Mouse (Mus musculus) spleen, embryonic (tissue): ENCODE data around the gene Prnd.

Experiments
- CTCF ChIA-PET: fragments of 350-600 bp; sonication (Branson Sonifier 250); formaldehyde crosslinking; loops from one replicate; lab custom pipeline; 2022; lab: Charles Lee

Gene Prnd

DNA sequence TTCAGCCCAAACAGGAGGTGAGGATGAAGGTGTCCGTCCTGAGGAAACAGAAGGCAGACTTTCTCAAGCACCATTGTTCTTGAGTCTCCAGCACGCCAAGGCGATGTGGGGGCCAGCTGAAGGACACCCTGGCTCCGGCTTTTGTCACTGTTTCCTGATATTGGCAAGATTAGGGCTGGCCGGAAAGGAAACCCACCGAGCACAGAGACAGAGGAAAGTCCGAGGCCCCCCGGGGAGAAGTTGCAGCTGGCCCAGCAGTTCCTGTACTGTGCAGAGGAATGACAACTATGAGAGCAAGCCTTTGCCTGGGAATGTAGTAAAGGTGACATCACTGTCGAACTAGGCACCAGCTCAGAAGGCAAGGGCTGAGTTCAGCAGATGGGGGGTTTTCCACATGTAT, 30.2 kb downstream of the Prnd start:
- CTCF ChIA-PET = no interaction called here

DNA sequence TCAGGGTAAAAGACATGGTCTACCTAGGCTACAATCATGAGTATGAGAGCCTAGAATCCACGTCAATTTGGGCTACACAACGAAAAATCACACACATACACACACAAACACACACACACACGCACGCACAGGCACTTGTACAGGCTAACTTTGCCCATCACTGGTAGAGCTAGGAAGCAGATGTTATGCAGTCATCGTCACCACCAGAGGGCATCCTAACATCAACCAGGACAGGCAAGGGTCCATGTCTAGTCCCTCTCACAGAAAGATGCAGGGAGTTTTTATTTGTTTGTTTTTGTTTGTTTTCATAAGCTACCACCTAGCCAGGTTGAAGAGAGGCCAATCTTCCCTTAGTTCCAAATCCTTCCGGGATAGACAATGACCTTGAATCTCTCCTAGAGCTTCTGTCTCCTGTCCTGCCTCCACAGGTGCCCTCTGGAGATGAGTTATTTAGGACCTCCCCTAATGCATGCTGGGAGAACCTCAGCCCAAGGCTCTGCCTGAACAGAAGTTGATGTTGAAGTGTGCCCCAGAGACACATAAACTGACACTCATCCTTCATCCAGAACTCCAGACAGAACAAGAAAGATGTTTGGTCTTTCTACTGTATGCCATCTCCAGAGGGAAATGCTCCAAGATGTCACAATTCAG, 32.0 kb downstream of the Prnd start:
- CTCF ChIA-PET = interaction anchor here (0.7 to 2.2 kb wide), 6 partner anchors 70 to 259 kb away, joined by 3 to 10 read pairs (median 3); no protein-coding TSS in a partner anchor

DNA sequence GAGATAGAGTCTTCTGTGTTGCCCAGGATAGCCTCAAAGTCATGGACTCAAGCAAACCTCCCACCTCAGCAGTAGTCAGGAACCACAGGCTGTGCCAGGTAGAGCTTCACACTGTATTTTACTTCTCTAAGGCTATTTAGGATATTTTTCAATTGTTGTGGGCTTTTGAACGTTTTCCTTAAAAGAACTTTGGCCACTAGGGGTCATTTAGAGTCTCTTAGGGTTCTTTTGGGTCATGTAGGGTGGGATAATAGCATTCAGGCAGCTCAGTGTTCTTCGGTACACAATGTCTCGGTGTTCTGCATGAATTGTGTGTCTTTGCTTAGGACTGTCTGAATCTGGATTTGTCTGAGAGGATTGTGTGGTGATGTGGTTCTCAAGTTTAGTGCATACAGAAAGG, 37.3 kb downstream of the Prnd start:
- CTCF ChIA-PET = no interaction called here

DNA sequence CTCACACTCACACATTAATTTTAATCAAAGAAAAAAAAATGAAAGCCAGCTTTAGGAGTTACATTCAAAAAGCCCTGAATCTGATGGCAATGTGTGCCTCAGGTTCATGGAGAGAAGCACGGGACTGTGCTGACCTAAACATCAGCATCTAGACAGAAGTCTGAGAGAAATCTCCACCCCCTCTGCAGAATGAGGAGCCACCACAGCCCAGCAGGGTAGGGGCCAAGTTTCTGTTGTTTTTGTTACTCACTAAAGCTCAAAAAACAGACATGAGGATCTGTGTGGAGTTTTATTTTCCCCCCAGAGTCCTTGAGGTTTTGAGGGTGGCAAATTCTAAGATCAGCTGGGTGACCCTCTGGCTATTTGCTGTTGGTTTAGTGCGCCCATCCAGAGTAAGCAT, 37.9 kb downstream of the Prnd start:
- CTCF ChIA-PET = interaction anchor here (0.7 kb wide), 1 partner anchor 1032 kb away, joined by 3 read pairs; no protein-coding TSS in a partner anchor

DNA sequence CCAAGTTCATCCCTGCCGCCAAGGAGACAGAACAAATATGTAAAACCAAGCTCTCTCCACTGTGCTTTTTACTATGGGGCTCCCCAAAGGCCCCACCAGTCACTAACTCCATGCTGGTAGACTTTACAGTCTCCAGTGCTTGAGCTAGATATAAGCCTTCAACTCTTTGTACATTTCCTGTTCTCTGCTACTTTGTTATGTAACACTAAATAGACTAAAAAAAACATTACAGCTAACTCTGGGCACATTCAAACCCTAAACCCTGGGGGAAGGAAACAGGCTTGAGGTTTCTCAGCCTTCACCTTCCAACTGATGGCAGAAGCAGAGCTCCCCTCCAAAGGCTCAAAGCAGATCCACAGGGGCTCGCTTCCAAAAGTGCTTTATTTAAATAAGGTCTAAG, 41.8 kb downstream of the Prnd start:
- CTCF ChIA-PET = no interaction called here

DNA sequence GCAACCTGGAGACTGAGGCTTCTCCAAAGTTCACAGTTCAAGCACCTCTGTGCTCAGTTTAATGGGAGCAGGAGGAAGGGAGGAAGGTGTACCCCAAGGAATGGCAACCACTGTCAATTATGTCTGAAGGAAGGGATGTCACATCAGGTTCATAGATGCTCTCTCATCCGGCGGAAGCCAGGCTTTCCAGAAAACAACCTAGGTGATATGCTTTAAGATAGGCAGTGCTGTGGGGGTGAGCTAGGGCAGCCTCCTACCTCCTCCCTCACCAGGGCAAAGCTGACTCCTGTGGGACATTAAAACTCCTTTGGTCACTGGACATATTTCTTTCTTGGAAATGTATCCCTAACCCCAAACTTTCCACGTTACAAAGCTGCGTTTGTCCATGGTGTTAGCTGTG, 42.5 kb downstream of the Prnd start:
- CTCF ChIA-PET = no interaction called here

DNA sequence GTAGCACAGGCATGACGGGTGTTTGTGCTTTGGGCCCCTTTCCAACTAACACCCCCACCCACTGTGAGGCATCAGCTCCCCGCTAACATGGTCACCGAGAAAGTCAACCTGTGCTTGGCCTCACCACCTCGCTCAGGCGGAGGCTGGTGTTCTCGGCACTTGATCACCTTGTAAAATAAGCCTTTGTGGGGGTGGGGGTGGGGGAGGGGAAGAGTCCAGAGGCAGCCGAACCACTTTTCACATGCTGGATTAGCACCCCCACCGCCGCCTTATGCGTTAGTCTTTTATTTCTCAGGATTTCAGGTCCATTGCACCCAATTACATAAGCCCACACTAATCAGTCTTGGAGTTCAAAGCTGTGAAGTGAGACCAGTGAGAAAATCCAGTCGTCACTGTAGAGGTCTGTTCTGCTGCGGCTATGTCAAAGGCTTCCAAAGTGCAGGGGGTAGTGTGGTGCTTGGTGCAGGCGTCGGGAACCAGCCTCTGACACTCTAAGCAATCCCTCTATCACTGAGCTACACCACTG, 43.0 kb downstream of the Prnd start:
- CTCF ChIA-PET = interaction anchor here (0.5 kb wide), 1 partner anchor 40 kb away, joined by 3 read pairs; no protein-coding TSS in a partner anchor

DNA sequence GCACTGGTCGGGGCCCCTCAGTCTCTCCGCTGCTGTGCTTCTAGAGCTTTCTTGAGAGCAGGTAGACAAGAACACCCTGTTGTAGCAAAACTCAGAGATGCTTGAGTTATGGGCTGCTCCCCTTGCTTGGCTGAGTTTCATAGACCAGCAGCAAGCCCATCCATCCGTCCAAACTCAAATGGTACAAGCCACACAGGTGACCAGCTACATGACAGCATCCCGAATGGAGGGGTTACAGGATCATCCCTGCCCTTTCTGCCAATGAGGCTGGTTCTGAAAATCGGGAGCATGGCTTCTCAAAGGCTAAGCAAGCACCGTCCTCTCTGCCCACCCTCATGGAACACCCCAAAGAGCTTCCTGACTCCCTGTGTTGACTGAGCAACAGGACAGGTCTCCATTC, 44.3 kb downstream of the Prnd start:
- CTCF ChIA-PET = no interaction called here

DNA sequence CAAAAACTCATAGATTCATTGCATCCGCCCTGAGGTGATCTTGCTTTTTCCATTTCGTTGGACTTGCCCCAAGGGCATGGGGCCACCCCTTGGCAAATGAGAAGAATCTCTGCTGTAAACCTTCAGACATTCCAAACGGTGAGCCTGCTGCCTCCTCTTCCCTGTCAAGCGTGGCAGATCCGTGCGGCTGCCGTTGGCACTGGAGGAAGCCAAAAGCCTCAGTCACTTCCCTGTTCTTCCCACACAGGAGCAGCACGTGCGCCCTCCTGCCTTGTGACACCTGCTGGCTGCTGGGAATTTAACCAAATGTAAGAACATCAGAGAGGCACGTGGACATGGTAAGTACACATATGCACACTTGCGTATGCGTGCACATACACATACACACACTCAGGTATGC, 45.1 kb downstream of the Prnd start:
- CTCF ChIA-PET = no interaction called here

DNA sequence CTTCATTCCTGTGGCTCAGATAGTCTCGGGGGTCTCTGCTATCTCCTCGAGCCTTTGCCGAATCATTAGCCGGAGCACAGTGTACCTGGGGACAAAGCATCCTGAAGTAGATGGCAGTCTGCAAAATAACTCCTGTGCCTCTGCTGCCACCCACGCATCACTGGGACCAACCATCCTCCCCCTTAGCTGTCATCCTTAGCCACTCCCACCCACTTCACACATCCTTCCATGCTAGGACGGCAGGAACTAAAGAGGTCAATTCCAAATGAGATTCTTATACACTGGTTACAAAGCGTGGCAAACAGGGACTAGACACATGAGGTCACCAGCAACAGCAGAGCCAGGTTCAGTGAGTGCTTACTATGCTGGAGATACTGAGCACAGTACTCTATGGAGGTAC, 45.7 kb downstream of the Prnd start:
- CTCF ChIA-PET = no interaction called here

DNA sequence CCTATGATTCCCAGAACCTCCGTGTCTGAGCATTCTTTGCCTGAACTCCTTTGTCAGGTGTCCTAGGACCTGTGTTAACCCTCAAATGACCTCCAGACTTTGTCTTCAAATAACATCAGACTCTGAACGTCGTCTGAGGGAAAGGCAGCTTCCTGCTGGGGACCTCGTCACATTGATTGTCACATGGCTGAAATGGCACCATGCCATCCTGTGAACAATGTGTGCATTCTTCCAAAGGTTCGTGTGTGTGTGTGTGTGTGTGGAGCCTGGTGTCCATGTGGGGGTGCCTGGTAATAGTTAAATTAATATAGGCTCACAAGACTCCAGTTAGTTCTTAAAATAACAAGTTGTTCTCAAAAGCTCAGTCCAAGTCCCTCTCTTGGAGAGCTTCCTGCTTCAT, 46.7 kb downstream of the Prnd start:
- CTCF ChIA-PET = no interaction called here

DNA sequence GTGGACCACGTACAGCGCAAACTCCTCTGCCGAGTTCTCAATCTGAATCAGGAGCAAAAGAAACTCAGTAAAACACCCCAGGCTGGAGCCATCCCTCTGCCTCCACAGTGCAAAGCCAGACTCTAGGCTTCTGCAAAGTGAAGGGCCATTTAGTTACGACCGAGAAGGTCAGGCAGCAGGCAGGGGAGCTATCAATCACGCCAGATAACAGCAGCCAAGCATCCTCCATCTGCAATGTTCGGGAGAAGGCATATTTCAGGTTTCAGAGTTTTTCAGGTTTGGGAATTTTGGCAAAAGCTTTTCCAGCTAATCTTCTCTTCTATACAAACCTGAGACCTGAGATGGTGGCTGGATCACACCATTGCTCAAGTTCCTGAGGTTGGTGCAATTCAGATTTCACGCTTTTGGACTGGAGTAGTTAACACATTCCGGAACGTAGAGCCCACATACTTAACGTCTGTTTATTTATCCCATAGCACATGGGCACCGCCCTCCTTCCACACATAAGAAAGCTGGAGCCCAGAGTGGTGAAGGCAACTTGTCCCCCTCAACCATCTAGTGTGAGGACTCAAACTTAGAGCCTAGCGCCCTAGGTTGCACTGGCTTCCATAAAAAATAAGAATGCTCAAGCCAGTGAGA, 51.2 kb downstream of the Prnd start:
- CTCF ChIA-PET = no interaction called here

DNA sequence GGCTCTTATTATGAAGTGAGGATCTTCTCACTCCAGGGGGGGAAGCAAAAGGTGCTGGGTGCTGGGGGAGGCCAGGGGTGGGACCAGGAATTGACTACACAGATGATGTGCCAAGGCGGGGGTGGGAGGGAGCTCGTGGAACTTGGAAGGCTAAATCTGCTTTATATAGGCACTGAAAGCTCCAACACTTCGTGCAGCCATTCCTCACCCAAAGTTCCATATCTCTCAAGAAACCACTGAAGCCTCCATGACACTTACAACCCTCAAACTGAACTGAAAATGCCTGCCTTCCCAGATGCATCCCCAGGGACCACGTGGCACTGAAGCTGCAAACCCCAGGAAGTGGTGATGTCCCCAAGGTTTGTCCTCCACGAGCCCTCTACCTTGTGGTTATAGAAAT, 53.3 kb downstream of the Prnd start:
- CTCF ChIA-PET = no interaction called here

DNA sequence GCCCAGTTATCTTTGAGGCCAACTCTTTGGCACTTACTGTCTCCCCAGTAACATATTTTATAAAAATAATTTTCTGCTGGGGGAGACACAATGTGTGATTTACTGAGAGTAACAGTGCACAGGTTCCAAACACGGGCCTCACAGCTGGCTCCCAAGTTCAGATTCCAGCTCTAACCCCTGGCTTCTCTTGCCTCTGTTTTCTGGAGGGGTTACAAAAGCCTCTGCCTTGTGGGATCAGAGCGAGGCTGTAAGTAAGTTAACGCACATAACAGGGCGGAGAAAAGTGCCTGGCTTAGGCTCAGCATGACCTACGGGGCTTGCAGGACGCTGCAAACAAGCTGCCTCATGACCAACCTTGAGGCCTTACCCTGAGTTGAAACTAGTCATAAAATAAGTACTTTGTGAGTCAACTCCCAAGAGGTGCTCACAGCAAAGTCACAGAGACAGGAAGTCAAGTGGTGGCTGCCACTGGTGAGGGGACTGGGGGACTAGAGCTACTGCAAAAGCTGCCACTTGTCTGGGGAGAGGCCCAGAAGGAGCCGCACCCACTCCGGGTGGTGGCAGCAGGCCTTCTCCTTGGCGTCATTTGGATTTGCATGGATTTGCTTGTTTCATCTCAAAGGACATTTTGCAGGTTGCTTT, 54.0 kb downstream of the Prnd start:
- CTCF ChIA-PET = interaction anchor here (0.9 kb wide), 1 partner anchor 36 kb away, joined by 3 read pairs; no protein-coding TSS in a partner anchor

DNA sequence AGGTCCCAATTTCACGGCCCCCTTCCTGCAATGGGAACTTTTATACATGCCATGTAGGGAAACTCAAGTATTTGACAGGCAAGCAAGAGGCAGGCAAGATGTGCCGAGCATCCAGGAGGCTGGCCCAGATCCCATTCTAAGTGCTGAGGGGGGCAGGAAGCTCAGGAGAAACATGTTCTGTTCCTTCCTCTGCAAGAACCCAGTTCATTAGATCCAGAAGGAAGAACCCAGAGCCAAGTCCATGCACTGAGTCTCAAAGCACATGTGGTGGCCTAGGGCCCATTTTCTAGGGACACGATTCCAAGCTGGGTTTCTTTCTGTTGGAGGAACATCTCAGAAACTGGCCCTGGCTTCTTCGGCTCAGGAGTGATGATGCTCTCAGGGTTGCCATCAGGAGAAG, 54.8 kb downstream of the Prnd start:
- CTCF ChIA-PET = interaction anchor here (0.9 kb wide), 1 partner anchor 35 kb away, joined by 3 read pairs; no protein-coding TSS in a partner anchor
